Mouse (Mus musculus) adrenal gland, adult 18-20 months (tissue): Measurements from ENCODE around the gene Gdf5. TPM values are rescaled to one million over a fixed set of nuclear protein-coding genes. Genes with fewer than 3 reads are reported as not detected.

Source experiments
- DNase-seq, 2 experiments: peaks; one replicate each; pipeline ENCODE4 v3.0.0; 2021 to 2022; ENCODE audit warnings: low spot score in 2 of 2
- long read RNA-seq, 2 experiments: library from polyadenylated mRNA; stranded (forward); transcript quantifications; one replicate each; pipeline ENCODE4 v2.0.0; 2021
- total RNA-seq, 2 experiments: library from RNA; stranded (reverse); gene quantifications; 1 replicate in 1 of 2; 2 replicates in 1 of 2; pipeline ENCODE4 v1.2.3; 2021

The Gdf5 gene
- under 1 TPM in 1 of 2 experiments, not detected in 1; 0.38 TPM for total RNA-seq
- long read RNA-seq, experiment 1, partial matches to known transcripts, result 0 of 1 reads
- long read RNA-seq, experiment 1, other reads (novel, unspliced or antisense), result 0 of 1 reads
- long read RNA-seq, experiment 2, partial matches to known transcripts, result 0 of 3 reads
- long read RNA-seq, experiment 2, other reads (novel, unspliced or antisense), result 0 of 3 reads

DNA sequence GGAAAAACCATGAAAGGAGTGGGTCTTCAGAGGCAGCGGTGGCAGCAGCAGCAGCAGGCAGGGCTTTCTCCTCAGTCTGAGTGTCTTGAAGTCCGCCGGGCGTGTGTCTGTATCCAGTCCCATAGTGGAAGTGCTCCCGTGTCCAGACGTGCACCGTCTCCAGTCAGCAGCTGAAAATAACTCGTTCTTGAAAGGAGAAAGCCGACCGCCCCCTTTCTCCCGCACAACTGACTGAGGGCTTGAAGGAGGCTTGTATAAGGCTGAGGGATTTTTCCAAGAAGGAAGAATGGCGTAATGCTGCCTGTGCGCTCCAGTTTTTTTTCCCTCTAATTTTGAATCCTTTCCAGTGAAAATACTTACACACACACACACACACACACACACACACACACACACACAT is at the start of gene Gdf5:
TSS of gene Gdf5 (minus strand) at position 244 of the 400 bp plus-strand sequence.
- no peak for DNase-seq

DNA sequence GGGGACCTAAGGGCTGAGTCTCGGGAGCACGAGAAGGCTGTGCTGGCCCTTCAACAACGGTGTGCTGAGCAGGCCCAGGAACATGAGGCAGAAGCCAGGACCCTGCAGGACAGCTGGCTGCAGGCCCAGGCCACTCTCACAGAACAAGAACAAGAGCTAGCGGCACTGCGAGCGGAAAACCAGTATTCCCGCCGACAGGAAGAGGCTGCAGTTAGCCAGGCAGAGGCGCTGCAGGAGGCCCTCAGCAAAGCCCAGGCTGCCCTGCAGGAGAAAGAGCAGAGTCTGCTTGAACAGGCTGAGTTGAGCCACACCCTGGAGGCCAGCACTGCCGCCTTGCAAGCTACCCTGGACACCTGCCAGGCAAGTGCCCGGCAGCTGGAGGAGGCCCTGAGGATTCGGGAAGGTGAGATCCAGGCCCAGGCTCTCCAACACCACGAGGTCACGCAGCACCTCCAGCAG is 46.7 kb upstream of the Gdf5 start:
- no peak for DNase-seq

DNA sequence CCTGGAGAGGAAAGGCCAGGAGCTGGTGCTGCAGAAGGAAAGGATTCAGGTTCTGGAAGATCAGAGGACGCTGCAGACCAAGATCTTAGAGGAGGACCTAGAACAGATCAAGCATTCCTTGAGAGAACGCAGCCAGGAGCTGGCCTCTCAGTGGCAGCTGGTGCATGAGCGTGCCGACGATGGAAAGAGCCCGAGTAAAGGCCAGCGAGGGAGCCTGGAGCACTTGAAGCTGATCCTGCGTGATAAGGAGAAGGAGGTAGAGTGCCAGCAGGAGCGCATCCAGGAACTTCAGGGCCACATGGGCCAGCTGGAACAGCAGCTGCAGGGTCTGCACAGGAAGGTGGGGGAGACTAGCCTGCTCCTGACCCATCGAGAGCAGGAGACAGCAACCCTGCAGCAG is 46.0 kb upstream of the Gdf5 start:
- no peak for DNase-seq

DNA sequence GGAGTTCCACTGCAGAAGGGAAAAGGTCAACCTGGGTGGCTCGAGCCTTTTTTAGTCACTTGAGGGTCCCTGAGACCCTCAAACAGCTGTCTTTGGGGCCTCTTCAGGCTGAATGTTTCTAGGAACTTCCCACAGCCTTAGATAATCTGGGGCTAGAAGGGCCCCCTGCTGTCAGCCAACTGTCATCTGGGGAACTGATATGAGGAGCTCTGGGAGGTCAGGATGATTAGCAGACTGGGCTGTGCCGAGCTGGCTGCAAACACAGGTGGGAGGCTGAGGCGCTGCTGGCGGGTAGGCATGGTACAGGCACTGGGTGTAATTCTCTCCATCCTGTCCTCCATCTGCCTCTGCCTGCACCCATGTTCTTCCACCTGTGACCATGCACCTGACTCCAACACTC is 43.9 kb upstream of the Gdf5 start:
- DNase-seq, result no peak

DNA sequence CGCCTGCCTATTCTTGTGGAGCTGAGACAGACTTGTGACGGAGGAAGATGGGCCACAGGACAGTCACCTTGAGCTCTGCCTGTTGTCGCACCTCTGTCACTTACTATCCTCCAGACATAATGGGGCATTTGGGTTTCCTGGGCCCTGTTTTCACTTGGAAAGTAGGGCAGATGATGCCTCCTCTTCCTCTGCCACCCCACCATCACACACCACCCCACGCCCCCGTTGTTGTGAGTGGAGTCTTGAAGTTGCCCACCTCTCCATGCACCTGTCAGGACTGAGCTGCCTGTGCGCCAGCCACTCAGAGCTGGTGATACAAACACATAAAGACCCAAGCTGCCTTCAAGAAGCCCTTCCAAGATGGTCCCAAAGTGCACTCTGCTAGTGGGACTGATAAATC is 42.0 kb upstream of the Gdf5 start:
- no peak for DNase-seq

DNA sequence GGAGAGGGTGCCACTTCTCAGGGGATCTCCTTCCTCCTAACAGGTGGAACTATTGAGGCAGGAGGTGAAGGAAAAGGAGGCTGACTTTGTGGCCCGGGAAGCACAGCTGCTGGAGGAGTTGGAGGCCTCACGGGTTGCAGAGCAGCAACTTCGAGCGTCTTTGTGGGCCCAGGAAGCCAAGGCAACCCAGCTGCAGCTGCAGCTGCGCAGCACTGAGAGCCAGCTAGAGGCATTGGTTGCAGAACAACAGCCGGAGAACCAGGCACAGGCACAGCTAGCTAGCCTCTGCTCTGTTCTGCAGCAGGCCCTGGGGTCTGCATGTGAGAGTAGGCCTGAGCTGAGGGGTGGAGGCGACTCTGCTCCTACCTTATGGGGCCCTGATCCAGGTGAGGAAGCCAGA is 40.6 kb upstream of the Gdf5 start:
- no peak for DNase-seq

DNA sequence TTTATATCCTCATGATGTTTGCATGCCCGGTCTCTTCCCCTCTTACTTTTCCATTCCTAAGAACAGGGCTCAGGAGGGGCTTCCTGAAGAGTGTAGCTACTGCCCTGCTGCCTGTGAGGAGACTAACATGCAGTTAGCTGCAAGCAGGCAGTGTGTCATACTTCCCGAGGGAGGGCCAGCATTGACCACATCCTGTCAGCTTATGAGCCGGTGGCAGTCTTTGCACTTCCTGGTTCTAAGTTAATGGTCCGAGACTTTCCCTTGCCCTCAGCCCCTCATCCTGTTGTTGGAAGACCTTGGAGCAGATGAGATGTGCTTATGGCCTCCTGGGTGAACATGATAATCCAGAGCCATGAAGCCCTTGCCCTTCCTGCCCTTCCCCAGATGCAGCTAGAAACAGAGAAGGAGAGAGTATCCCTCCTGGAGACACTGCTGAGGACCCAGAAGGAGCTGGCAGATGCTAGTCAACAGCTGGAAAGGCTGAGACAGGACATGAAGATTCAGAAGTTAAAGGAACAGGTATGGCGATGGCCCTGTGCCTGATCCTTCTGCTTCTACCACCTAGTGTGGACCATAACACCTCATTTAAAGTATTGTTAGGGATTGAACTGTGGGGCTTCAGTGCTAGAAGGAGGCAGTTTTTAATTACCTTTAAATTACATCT is 34.3 kb upstream of the Gdf5 start:
- DNase-seq, result no peak

DNA sequence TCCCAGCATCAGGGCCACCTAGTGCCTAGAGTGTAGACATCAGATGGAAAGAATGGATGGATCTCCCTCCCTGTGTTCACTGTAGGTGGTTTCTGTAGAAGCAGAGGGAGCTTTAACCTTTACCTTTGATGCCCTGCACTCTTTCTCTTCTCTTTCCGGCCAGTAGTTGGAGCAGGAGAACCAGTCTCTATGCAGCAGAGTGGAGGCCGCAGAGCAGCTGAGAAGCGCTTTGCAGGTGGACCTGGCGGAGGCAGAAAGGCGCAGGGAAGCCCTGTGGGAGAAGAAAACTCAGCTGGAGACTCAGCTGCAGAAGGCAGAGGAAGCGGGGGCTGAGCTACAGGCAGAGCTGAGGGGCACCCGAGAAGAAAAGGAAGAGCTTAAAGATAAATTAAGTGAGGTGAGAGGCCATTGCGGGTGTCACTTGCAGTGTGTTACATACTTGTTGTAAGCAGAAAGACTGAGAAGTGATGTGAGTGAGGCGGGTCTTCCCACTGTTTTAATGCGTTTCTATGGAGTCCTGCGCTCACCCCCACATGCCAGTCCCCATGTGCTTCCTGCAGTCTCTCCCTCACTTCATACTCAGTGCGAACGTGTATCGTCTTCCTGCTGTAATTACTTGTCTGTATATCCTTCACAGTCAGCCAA is 29.0 kb upstream of the Gdf5 start:
- DNase-seq, result no peak

DNA sequence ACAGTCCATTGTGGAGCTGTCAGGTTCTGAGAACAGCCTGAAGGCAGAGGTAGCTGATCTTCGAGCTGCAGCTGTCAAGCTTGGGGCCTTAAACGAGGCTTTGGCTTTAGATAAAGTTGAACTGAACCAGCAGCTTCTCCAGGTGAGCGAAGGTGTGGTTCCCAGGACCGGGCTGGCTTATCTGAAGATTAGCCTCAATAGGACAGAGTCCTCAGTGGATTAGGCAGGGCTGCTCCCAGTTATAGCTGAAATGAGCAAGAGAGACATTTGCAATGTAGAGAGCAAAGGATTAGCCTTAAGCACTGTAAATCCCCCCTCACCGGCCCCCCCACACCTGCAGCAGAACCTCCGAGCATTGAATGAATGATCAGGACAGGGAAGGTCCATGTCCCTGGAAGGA is 28.2 kb upstream of the Gdf5 start:
- no peak for DNase-seq

DNA sequence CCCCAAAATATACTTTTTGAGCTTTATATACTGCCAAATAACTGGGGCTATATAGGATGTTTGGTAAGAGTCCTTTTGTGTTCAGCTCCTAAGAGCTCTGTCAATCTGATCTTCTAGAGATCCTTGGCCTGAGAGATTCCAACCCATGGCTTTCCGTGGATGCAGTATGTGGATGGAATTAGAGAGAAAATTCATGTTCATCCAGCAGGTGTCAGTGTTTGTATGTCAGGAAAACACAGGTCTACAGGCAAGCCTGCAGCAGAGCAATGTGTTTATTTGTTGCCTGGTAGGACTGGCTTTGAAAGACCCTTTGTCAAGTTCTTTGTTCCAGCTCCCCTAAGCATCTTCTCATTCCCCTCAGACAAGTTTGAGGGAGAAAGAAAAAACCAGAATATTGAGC is 17.8 kb upstream of the Gdf5 start:
- no peak for DNase-seq

DNA sequence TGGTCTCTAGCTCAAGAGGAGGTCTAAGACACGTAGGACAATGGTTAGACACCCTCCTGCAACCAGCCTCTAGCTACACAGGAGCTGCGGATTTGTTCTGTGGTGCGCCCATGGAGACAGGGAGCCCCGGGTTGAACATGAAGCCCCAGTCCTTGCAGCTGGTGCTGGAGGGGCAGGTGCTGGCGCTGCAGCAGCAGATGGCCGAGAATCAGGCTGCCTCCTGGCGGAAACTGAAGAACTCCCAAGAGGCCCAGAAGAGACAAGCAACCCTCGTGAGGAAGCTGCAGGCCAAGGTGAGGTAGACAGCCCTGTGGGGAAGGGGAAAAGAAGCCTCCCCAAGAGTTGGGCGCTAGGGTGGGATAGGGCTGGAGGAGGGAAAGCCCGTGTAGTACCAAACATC is 16.7 kb upstream of the Gdf5 start:
- DNase-seq, result no peak

DNA sequence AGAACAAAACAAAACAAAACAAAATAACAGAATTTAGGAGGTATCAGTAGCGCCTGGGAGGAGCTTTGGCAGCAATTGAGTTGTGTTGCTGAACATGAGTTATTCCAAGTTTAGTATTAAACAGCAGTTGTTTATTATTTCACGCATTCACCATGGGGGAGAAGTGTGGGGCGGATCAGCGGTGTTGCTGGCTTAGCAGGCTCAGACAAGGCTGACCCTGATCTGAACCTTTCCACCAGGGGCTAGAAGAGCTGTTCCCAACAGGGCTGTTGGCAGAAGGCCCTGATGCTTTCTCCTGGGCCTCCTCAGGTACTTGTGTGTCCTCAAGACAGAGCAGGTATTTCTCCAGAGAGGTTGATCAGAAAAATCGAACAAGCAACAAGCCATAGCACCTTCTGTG is 14.8 kb upstream of the Gdf5 start:
- DNase-seq, result no peak

DNA sequence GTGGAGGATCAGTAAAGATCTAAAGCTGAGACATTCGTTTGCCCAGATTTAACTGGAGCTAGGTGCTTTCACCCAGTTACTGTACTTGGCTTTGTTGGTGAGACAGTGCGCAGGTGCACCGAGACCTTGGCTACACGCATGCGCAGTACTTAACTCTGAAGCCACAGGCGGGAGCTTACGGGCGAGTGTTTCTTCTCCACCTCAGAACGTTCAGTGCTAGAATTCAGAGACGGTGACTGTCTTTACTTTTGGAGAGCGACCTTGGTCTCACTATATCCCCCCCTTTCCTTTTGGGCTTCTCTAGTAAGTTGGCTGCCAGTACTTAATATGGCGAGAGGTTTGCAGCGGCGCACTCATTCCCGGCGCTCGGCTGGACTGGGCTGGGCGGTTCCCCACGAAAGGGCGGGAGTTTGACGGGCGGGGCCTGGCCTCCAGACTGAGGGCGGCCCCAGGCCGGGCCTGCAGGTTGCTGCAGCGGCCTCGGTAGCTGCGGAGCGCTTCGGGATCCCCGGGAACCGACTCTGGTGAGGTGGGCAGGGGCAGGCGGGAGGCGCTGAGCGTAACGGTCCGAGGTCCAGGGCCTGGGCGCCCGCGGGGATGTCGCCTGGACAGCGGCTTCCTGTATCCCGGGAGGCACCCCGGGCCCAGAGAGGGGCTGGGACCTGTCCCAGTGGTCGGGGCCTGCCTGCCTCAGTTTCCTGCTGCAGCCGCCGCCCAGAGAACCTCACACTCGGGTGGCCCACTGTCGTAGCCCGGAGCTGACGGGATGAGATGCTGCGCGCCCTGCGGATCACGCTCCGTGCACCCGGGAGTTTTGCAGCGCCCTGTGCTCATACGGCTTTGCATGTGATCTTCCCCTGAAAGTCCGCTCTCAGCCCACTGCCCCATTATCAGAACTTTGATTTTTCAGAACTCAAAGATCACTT is 11.2 kb upstream of the Gdf5 start, which contains the start of gene Cep250:
TSS of gene Cep250 (plus strand) at position 325 of the 926 bp plus-strand sequence.
- peak; percentile 83 to 85 for DNase-seq

DNA sequence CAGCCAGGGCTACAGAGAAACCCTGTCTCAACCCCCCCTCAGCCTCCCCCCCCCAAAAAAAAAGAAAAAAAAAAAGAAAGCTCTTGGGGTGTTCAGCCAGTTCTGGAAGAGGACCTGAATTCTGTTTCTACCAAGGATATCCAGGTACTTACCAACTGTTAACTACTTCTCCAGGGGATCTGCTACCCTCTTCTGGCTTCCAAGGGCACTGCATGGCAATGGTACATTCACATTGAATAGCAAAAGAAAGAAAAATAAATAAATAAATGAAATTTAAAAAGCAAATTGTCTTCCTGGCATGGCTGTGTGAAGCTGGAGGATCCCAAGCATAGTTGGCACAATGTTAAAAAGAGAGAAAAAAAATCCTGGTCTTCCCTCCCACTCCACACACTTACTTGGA is 6.8 kb upstream of the Gdf5 start:
- peak; percentile 37 to 48 for DNase-seq

DNA sequence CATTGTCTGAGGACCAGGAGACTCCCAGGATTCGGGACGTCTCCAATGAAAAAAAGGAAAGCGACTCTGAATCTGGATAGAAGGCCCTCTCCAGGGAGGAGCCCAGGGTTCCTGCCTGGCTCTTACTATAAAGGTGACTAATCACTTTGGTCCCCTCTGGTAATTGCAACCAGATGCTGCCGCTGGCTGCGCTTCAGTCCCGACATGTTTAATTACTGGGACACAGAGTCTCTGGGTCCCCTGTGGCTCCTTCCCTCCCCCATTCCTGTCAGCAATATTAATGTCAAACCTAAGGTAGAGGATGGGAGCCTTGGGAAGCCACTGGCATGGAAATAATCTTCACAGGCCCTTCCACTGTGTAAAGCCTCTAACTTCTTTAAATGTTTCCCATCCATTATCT is 4.2 kb upstream of the Gdf5 start:
- no peak for DNase-seq

DNA sequence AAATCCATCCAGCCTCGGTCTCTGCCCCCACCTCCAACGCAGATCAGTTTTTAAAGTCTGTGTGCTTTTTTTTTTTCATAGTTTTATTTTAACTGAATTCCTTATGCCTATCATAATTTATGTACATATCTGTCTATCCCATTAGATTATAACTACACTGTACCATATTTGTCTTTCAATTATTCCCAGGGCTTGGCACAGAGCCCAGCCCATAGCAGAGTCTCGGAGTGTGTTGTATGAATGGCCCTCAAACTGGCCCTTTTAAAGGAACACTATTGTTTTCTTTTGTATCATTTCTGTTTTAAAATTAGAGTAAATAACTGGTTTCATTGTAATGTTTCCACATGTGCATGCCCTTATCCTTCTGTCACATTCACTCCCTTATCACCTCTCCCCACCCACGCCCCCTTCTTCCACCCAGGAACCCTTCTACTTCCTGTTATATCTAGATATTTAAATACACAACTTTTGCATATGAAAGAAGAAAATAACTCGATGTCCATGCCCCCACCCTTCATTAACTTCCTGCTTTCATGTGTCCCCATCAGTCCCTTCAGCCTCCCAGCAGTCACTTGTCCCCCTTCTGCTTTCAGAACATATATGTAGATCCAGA is 2.3 kb upstream of the Gdf5 start:
- no peak for DNase-seq

DNA sequence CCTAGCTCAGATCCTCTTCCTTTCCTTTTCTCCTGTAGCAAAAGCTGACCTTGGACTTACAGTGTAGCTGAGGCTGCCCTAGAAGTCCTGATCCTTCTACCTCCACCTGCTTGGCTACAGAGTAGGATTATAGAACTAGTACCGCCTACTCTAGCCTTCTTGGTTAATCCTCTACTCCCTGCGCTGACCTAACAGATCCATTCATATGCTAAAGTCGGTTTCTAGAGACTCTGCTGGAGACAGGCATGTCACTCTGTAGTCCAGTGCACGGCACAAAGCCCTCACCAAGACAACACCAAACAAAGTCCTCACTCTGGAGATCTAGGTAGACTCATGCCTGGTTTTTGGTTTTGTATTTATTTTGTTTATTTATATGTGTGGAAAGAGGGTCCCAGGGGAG is 1.3 kb upstream of the Gdf5 start:
- no peak for DNase-seq

DNA sequence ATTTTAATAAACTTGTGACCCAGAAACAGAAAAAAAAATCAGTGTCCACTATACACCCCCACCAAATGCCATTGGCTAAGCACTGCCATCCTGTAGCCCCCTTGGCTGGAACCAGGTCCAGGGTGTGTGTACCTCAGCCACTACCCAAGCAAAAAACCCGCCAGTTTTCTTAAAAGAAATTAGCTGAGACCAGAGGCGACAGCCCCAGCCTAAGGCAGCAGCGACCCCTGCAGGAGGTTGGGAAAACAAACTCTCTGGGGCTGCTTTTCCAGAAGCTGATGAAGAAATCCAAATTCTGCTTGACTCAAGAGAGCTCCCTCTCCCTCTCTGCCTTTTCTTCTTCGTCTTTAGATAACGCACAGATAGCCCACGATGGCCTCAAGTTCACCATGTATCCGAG is 902 bp upstream of the Gdf5 start:
- DNase-seq, result peak; percentile 79 to 84

DNA sequence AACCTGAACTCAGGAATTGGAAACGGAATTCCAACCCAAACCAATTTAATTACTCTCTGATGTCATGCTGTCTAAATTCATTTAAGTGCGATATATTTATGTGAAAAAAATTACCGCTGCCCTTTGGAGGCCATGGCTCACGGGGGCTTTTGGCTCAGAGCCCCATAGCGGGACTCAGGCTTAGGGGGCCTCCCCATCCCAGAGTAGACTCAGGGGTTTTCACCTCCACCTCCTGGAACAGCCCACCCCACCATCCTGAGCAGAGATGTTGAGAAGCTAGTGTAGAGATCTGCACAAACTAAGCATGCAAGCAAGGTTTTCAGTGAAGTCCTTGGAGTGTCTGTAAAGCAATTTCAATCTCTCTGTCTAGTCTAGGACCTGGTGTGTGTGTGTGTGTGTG is 413 bp upstream of the Gdf5 start:
- no peak for DNase-seq

DNA sequence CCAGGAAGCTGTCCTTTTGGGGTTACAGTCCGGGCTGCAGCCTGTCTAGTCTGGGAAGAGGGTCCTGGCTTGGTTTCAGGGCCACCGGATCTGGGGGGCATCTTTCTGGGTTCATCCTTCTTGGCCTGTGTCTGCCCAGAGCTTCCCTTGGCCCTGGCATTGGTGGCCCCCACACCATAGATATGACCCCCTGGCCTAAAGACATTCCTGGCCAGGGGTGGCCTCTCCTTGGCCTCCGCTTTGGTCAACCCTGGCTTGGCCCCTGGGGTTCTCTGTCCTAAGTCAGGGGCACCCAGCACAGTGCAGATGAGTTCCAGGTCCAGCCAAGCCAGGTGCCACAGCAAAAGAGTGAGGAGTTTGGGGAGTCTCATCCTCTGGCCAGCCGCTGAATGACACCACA is 482 bp downstream of the Gdf5 start:
- no peak for DNase-seq

DNA sequence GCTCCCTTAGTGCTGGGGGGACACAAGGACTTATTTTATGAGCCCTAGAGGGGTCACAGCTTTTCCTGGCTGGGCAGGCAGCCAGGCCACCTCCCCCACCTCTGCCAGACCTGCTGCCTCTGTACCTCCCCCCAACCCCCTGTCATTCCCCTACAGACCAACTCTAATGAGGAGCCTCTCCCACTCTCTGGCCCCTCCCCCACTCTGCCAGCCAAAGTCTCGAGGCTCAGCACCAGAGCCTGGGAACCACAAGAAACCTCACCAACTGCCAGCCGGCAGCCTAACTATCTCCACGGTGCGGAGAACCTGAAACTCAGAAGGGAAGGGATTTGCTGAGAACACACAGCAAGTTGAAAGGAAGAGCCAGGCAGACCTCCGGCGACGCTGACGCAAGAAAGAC is 1.7 kb downstream of the Gdf5 start:
- no peak for DNase-seq
